Mouse (Mus musculus): ENCODE data around the gene Gm9573. TPM values are rescaled to one million over a fixed set of nuclear protein-coding genes. Genes with fewer than 3 reads are reported as not detected.

The Gm9573 gene
- polyA plus RNA-seq, 1 experiment from 2014 or later: 0.03 TPM

Other genes with a start within 250 kb of the Gm9573 start
- 5.9 and 6.5 TPM in 2 replicates for gene H2-Q4, start 247.0 kb downstream of the Gm9573 start, polyA plus RNA-seq (2015; fragmentation: Nextera tagmentation; extraction: Ambion mirVana)
- gene H2-Q6, start 201.8 kb downstream of the Gm9573 start, polyA plus RNA-seq (2015; fragmentation: Nextera tagmentation; extraction: Ambion mirVana): 0.48 and 1.5 TPM in 2 replicates
- 5.0 and 6.1 TPM in 2 replicates for gene H2-Q7, start 187.5 kb downstream of the Gm9573 start, polyA plus RNA-seq (2015; fragmentation: Nextera tagmentation; extraction: Ambion mirVana)
- gene H2-Q10, start 156.5 kb downstream of the Gm9573 start, polyA plus RNA-seq (2015; fragmentation: Nextera tagmentation; extraction: Ambion mirVana): 1.3 and 7.4 TPM in 2 replicates
- gene Pou5f1, start 120.6 kb downstream of the Gm9573 start, polyA plus RNA-seq (2015; fragmentation: Nextera tagmentation; extraction: Ambion mirVana): not detected in 2 replicates
- gene Tcf19, start 109.8 kb downstream of the Gm9573 start, polyA plus RNA-seq (2015; fragmentation: Nextera tagmentation; extraction: Ambion mirVana): 91.9 and 96.7 TPM in 2 replicates
- gene Cchcr1, start 109.5 kb downstream of the Gm9573 start, polyA plus RNA-seq (2015; fragmentation: Nextera tagmentation; extraction: Ambion mirVana): 23.3 and 24.0 TPM in 2 replicates
- gene Psors1c2, start 93.4 kb downstream of the Gm9573 start, polyA plus RNA-seq (2015; fragmentation: Nextera tagmentation; extraction: Ambion mirVana): 0.69 and 0.79 TPM in 2 replicates
- 0.05 and 0.13 TPM in 2 replicates for gene Cdsn, start 74.5 kb downstream of the Gm9573 start, polyA plus RNA-seq (2015; fragmentation: Nextera tagmentation; extraction: Ambion mirVana)
- 0.11 TPM in 1 of 2 replicates, not detected in the other for gene 2300002M23Rik, start 59.2 kb downstream of the Gm9573 start, polyA plus RNA-seq (2015; fragmentation: Nextera tagmentation; extraction: Ambion mirVana)
- gene Sfta2, start 25.1 kb downstream of the Gm9573 start, polyA plus RNA-seq (2015; fragmentation: Nextera tagmentation; extraction: Ambion mirVana): 193 and 232 TPM in 2 replicates
- gene Mucl3, start 17.1 kb upstream of the Gm9573 start, polyA plus RNA-seq (2015; fragmentation: Nextera tagmentation; extraction: Ambion mirVana): 1.7 and 1.9 TPM in 2 replicates
- 22.8 and 25.4 TPM in 2 replicates for gene Vars2, start 41.0 kb upstream of the Gm9573 start, polyA plus RNA-seq (2015; fragmentation: Nextera tagmentation; extraction: Ambion mirVana)
- gene Gtf2h4, start 47.1 kb upstream of the Gm9573 start, polyA plus RNA-seq (2015; fragmentation: Nextera tagmentation; extraction: Ambion mirVana): 47.5 and 48.0 TPM in 2 replicates
- 50.5 and 51.3 TPM in 2 replicates for gene Ddr1, start 78.0 kb upstream of the Gm9573 start, polyA plus RNA-seq (2015; fragmentation: Nextera tagmentation; extraction: Ambion mirVana)
- 21.9 and 31.7 TPM in 2 replicates for gene Ier3, start 195.0 kb upstream of the Gm9573 start, polyA plus RNA-seq (2015; fragmentation: Nextera tagmentation; extraction: Ambion mirVana)
- 57.8 and 65.1 TPM in 2 replicates for gene Flot1, start 196.6 kb upstream of the Gm9573 start, polyA plus RNA-seq (2015; fragmentation: Nextera tagmentation; extraction: Ambion mirVana)
- gene Tubb5, start 211.7 kb upstream of the Gm9573 start, polyA plus RNA-seq (2015; fragmentation: Nextera tagmentation; extraction: Ambion mirVana): 877 and 940 TPM in 2 replicates
- 20.6 and 22.3 TPM in 2 replicates for gene Mdc1, start 214.9 kb upstream of the Gm9573 start, polyA plus RNA-seq (2015; fragmentation: Nextera tagmentation; extraction: Ambion mirVana)
- 65.6 and 67.9 TPM in 2 replicates for gene Nrm, start 234.7 kb upstream of the Gm9573 start, polyA plus RNA-seq (2015; fragmentation: Nextera tagmentation; extraction: Ambion mirVana)
- 23.3 and 26.5 TPM in 2 replicates for gene Ppp1r18, start 239.0 kb upstream of the Gm9573 start, polyA plus RNA-seq (2015; fragmentation: Nextera tagmentation; extraction: Ambion mirVana)